Mouse (Mus musculus) bone marrow, adult 2 months (tissue): ENCODE measurements around the gene Spen. TPM values are rescaled to one million over a fixed set of nuclear protein-coding genes. Genes with fewer than 3 reads are reported as not detected.

Experiments
- H3K27ac ChIP-seq: fragments of 200-500 bp; 2 replicates; pipeline ENCODE4 v1.5.1; 2012; ENCODE audit warnings: low read depth, mild to moderate bottlenecking, control low read depth, inconsistent platforms, low read length; ENCODE audit not compliant: control insufficient read depth, poor library complexity, insufficient read depth
- H3K4me1 ChIP-seq: fragments of 200-500 bp; 2 replicates; pipeline ENCODE4 v1.6.1; 2011; ENCODE audit warnings: low read length; ENCODE audit not compliant: control insufficient read depth, insufficient read depth
- H3K4me3 ChIP-seq: fragments of 200-500 bp; replicated peaks from 2 replicates; pipeline ENCODE3; 2011; ENCODE audit warnings: mild to moderate bottlenecking, low read depth, low read length, control low read depth; ENCODE audit not compliant: control insufficient read depth
- CTCF ChIP-seq: fragments of 200-500 bp; IDR thresholded peaks from 2 replicates; pipeline ENCODE4 v1.5.1; 2011; ENCODE audit warnings: low read length, control low read depth; ENCODE audit not compliant: control insufficient read depth, insufficient read depth
- POLR2A ChIP-seq: fragments of 200-500 bp; IDR thresholded peaks from 2 replicates; pipeline ENCODE4 v1.6.1; 2011; ENCODE audit warnings: low read depth, mild to moderate bottlenecking, control low read depth, low read length, borderline replicate concordance; ENCODE audit not compliant: control insufficient read depth
- WGBS: fragments of 180-500 bp; shearing (Covaris S2); methylation state at CpG from one replicate; pipeline ENCODE4 v1.1.7; 2018; 5-methylcytosine and 5-hydroxymethylcytosine counted together
- polyA plus RNA-seq: library from polyadenylated mRNA; stranded (reverse); fragments of >200 nt; gene quantifications from 2 replicates; pipeline ENCODE4 v1.2.4, GENCODE M21; 2011; ENCODE audit warnings: low replicate concordance; ENCODE audit not compliant: missing spikeins, insufficient read depth, insufficient read length

Spen gene
- polyA plus RNA-seq, 1 experiment: 33.2 TPM

- no peak for TF ChIP-seq POLR2A
- no peak for TF ChIP-seq CTCF
- Histone ChIP-seq H3K27ac (no peak overlapping the region), H3K4me1 (peaks cover 3% of the 10 kb centered on the region; the same call in 1 of the 2 replicates), H3K4me3 (no peak overlapping the region)
- 3% methylated on average over 2 of the region's 2 CpGs for WGBS
These were observed 14.1 kb upstream of the Spen start for GRCm38 (mm10) chr4:141552484-141552883.

GRCm38 (mm10) chr4:141547299-141547698 lies 8.9 kb upstream of the Spen start:
- no peak for TF ChIP-seq POLR2A
- no peak for TF ChIP-seq CTCF
- Histone ChIP-seq H3K4me1 (peaks cover 1% of the 10 kb centered on the region; the same call in 1 of the 2 replicates), H3K4me3 (peak overlapping the region; percentile 82), H3K27ac (no peak overlapping the region)
- 3% methylated on average over 9 of the region's 9 CpGs for WGBS

DNA sequence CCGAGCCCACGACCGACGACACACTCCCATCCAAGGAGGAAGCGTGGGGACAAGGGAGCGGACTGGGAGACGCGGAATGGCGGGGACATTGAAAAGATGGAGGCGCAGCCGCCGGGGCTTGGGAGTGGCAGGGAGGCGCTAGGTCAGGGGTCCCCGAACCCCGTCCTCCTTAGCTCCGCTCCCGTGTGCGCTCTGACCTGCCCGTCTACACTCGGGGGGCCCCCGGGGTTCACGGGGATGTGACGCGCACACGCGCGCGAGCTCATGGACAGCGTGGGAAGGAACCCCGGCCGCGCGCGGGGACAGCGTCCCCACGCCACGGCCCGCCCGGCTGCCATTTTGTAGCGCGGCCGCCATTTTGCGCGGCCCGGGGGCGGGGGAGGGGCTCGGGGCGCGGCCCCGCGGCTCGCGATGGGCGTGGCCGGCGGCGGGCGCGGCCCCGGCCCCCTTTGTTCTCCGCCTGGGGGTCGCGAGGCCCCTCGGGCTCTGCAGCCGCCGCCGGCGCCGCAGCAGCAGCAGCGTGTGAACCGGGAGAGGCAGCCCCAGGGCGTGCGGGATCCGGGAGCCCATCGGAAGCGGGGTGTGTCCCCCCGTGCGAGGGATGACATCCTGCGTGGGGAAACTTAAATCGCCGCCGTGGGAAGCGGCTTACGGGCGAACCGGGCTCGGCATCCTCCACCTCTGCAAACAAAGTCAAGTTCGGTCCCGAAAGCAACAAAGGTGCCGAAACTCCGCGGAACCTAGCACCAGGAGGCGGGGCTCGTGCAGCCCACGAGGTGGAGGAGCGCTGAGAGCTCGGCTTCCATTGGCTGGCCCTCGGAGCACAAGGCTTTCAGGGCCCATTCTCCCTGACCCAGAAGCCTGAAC lies 8.2 kb upstream of the Spen start:
- Histone ChIP-seq H3K4me1 (no peaks in the 10 kb centered on the region; the same call in 1 of the 2 replicates), H3K4me3 (peak overlapping the region; percentile 96), H3K27ac (peak overlapping the region; percentile 100)
- 1% methylated on average over 96 of the region's 98 CpGs for WGBS
- TF ChIP-seq CTCF (no peak), POLR2A (peak; percentile 65; the same call in 1 of the 2 replicates)

GRCm38 (mm10) chr4:141545743-141546333 lies 7.4 kb upstream of the Spen start:
- WGBS: under 1% methylated on average over 56 of the region's 56 CpGs

GRCm38 (mm10) chr4:141545071-141545742 lies 6.8 kb upstream of the Spen start:
- H3K4me3 ChIP-seq: peak overlapping the region; percentile 82
- H3K4me1 ChIP-seq: no peaks in the 10 kb centered on the region; the same call in 1 of the 2 replicates
- under 1% methylated on average over 45 of the region's 45 CpGs for WGBS
- TF ChIP-seq CTCF (no peak), POLR2A (0 out of 2 replicates have a peak, but pooled peaks have one; percentile 10)
- H3K27ac ChIP-seq: peak overlapping the region; percentile 100

More at GRCm38 (mm10) chr4:141545743-141546333, 7.4 kb upstream of the Spen start:
- Histone ChIP-seq H3K4me1 (no peaks in the 10 kb centered on the region; the same call in 1 of the 2 replicates), H3K27ac (peak overlapping the region; percentile 100), H3K4me3 (peak overlapping the region; percentile 96)
- peak; percentile 95 for TF ChIP-seq POLR2A
- TF ChIP-seq CTCF: no peak

DNA sequence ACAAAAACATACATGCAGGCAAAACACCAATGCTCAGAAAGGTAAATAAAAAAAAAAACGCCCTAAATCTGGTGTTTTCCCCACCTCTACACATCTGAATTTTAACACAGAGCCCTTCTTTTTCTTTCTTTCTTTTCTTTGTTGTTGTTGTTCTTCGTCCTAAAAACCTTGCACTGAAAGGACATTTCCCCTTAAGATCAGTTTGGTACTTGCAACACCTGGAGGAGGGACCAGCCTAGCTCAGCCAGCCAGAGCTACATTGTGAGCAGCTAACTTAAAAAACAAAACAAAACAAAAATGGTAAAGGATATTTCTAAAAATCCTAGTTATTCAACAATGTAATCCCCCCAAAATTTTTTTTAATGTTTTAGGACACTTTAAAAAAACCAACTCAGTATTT lies 6.1 kb upstream of the Spen start:
- WGBS: 43% methylated on average over 2 of the region's 2 CpGs
- H3K4me1 ChIP-seq: no peaks in the 10 kb centered on the region; the same call in 1 of the 2 replicates
- H3K4me3 ChIP-seq: no peak overlapping the region
- TF ChIP-seq CTCF (no peak), POLR2A (no peak)
- no peak overlapping the region for H3K27ac ChIP-seq

DNA sequence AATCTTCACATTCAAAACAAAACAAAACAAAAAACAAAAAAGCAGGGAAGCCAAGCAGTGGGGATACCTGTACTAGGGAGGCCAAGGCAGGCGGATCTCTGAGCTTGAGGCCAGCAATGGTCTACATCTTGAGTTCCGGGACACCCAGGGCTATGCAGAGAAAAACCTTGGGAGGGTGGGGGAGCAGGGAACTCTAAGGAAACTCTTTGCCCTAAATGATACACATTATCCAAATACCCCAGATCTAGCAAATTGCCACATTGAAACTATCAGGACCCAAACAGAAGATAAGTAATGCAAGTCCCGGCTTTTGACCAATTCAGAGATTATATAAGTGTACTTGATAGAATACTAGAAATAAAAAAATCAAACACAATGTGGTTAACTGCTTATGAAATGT lies 5.2 kb upstream of the Spen start:
- no peaks in the 10 kb centered on the region; the same call in 1 of the 2 replicates for H3K4me1 ChIP-seq
- H3K27ac ChIP-seq: no peak overlapping the region
- WGBS: 74% methylated on average over 3 of the region's 3 CpGs
- TF ChIP-seq CTCF (no peak), POLR2A (no peak)
- H3K4me3 ChIP-seq: no peak overlapping the region

- no peaks in the 10 kb centered on the region; the same call in 1 of the 2 replicates for H3K4me1 ChIP-seq
- H3K4me3 ChIP-seq: no peak overlapping the region
- WGBS: 82% methylated on average over 7 of the region's 7 CpGs
- TF ChIP-seq CTCF (no peak), POLR2A (no peak)
- no peak overlapping the region for H3K27ac ChIP-seq
These were observed 3.5 kb upstream of the Spen start for GRCm38 (mm10) chr4:141541851-141542250.
